Mouse (Mus musculus) c-Kit-positive CD71-positive TER-119-positive erythroid progenitor cells, embryonic 14.5 days (primary cell): ENCODE data around the gene Tnrc18.
"Not testable (repeated sequence)": the region's sequence is repeated elsewhere in the genome, so short reads cannot be mapped to it uniquely, and the experiment has no call there.

ENCODE experiments used
- DNase-seq: peaks from one replicate; pipeline ENCODE4 v3.0.0-alpha.2; 2013; ENCODE audit warnings: low spot score

The Tnrc18 gene

DNA sequence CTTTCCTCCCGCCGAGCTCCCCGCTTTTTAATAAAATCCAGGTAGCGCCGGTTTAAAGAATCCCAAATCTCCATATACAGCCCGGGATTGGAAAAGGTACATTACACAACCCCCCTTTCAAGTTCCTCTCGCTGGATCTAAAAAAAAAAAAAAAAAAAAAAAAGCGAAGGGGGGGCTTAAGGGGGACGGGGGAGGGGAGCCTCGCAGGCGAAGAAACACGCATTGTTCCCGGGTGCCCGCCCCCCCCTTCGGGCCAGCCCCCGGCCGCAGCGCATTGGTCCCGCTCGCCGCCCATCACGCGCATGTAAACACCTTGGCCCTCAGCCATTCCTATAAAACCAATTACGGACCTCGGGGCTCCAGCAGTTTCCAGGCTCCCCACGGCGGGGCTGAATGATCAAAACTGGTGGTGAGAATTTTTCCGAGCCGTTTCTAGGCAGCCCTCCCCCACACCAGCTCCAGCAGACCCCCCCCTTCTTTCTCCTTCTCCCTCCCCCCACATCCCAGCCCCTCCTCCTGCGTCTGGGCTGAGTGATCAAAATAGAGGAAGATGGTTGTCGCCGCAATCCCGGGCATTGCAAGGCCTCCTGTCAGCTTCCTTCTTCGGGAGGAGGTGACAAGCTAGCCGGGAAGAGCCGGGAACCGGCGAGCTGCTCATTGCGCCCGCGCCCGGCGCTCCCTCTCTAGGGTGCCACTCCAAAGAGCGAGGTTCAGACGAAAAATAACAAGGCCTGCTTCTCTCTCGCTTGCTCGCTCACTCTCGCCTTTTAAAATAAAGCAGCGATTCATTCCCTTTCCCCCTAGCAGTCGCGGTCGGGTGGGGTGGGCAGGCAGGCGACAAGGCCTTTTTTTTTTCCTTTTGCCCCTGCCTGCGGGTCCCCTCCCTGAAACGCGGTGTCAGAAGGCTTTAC lies at the start of gene Tnrc18:
TSS of gene Tnrc18 (minus strand) at position 139 of the 911 bp plus-strand sequence.
- no peak for DNase-seq

DNA sequence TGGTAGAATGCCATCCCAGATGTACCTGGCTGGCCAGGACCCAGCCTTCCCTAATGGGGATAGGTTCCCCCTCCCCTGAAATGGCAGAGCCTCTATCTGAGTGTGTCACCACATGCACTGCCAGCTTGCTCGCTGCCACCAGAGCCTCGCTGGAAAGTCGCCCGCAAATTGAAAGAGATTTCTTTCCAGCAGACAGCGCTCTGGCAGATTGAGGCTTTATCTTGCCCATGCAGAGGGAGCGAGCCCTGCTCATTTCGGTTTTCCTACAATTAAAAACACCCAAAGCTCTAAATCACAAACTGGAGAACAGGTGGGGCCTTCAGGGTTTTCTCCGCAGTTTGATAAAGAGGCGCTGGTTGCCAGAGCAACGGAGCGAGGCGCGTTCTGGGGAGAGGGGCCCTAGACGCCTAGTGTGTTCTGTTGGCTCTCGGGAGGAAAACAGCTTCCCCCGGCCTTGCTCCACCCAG lies 40.3 kb upstream of the Tnrc18 start:
- DNase-seq = no peak

DNA sequence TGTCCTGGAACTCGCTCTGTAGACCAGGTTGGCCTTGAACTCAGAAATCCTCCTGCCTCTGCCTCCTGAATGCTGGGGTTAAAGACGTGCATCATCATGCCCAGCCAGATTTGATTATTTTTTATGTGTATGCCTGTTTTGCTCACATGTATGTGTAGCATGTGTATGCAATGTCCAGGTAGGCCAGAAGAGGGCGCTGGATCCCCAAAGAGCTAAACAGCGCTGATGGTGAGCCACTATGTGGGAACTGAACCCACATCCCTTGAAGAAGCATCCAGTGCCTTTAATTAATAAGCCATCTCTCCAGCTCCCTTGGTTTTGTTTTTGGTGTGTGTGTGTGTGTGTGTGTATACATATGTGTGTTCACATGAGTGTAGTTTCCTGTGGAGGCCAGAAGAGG lies 38.9 kb upstream of the Tnrc18 start:
- DNase-seq = no peak

DNA sequence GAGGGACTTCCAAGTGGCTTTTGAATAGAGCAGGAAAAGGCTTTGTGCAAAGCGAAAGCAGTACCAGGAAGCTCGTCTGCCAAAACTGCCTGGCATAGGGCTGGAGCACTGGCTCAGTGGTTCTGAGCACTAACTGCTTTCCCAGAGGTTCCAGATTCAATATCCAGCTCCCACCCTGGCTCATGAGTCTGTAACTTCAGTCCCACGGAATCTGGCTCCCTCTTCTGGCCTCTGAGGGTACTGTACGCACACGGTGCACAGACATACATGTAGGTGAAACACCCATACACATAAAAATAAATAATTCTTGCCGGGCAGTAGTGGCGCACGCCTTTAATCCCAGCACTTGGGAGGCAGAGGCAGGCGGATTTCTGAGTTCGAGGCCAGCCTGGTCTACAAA lies 37.4 kb upstream of the Tnrc18 start:
- DNase-seq = peak; percentile 44

DNA sequence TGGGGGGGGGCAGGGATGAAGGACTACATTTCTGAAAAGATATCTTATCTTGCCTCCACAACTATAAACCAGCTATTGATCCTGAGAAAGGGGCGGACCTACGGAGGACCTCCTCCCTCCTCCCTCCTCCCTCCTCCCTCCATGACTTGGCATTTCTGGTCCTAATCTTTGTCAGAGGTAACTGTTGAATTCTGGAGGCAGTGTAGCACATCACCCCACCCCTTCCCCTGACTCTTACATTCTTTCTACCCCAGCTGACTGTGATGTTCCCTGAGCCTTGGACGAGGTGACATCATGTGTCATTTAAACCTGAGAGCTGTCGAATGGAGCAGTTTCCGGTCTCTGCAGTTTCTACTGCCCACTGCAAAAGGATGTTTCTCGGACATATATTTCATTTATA lies 36.1 kb upstream of the Tnrc18 start:
- DNase-seq = no peak

DNA sequence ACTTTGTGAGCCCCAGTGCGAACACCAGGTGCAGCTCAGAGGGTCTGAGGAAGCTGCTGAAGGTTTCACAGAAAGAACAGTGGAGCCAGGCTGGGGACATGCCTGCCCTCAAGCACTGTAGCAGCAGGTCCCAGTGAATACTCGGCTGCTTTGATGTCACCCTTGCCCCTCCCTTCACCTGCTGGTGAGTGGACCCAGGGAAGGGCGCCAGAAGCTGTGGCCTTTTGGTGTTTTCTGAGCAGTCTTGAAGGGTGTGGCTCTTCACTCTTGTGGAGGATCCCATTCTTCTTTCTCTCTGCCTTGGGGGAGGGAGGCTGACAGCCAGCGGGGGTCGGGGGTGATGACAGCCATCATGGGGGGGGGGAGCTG lies 34.2 kb upstream of the Tnrc18 start:
- no peak for DNase-seq

DNA sequence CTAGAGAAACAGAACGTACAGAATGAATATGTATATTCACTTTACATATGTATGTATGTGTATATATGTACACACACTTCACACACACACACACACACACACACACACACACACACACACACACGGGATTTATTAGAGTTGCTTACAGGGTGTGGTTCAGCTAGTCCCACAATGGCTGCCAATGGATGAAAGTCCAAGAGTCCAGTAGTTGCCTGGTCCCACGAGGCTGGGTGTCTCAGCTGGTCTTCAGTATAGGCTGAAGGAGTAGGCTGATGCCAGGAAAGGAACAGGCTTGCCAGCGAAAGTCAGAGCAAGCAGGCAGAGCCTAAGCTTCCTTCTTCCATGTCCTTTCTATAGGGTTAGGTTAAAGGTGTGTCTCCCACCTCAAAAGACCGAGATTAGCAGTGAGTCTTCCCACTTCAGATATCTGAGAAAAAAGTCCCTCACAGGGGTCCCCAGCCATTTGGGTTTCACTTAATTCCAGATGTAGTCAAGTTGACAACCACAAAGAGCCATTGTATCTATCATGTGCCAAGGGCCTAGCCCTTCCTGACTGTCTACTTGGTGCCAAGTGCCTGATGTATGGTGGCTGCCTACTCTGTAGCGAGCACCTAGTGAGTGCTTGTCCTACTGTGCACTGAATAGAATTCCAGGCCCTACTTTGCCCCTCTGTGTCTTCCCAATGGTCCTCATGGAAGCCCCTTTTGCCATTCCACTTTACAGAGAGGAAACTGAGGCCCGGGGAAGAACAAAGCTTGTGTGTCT lies 33.6 kb upstream of the Tnrc18 start:
- no peak for DNase-seq

DNA sequence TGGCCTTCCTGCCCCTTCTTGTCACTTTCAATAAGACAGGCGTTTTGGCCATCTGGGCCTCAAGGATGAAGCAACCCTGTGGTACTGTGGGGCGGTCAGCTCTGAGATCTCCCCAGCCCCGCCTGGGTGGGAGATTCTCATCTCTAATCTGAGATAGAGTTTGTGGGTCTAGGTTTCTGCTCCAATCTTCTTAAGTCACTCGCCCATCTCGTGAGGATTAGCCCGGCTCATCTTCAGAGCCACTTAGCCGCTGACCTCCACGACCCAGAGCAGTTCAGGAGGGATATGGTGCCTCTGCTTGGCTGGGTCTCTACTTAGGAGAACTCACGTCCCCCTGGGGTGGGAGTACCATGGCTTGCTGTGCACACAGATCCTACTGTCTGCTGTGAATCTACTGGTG lies 33.0 kb upstream of the Tnrc18 start:
- no peak for DNase-seq

DNA sequence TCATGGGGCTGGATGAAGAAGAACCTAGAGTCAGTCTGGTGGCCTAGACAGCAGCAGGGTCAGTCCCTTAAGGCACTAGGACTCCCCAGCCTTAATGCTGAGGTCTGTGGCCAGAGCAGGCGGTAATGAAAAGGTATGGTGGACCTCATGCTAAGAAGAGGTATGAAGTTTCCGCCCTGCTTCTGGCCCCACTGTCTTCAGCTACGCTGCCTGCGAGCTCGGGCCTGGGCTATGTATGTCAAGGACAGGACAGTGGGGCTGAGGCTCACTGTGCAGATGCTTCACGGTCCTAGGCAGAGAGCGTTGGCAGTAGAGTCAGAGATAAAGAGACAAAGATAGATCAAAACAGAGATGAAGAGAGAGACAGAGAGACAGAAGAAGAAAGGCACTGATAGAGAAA lies 31.4 kb upstream of the Tnrc18 start:
- no peak for DNase-seq

DNA sequence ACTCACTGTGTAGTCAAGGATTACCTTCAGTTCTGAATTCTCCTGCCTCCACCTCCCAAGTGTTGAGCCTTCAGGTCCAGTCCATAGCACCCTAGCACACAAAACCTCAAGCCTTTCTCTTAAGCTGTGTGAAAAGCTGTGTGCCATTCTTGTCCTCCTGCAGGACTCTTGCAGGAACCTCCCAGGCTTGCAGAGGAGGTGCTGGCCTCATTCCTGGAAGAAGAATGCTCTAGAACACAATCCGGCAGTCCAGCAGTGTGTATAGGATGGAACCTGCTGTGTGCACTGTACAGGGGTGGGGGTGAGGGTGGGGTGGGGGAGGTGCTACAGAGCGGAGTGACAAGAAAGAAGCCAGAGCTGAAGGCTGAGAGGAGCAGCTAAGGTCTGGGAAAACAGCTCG lies 30.7 kb upstream of the Tnrc18 start:
- no peak for DNase-seq

DNA sequence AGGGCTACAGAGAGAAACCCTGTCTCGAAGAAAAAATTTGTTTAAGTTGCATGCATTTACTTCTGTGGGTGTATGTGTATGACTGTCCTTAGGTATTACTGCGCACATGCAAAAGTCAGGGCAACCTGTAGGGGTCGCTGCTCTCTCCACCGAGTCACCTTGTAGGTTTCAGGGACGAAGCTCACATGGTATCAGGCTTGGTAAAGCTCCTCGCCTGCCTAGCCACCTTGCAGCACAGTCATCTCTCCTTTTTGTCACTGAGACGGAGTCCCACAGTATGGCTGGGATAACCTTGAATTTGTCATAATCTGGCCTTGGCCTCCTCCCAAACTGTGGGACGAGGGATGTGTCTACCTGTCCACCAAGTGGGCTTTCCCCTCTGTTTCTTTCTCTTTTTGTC lies 27.0 kb upstream of the Tnrc18 start:
- DNase-seq = peak; percentile 27

DNA sequence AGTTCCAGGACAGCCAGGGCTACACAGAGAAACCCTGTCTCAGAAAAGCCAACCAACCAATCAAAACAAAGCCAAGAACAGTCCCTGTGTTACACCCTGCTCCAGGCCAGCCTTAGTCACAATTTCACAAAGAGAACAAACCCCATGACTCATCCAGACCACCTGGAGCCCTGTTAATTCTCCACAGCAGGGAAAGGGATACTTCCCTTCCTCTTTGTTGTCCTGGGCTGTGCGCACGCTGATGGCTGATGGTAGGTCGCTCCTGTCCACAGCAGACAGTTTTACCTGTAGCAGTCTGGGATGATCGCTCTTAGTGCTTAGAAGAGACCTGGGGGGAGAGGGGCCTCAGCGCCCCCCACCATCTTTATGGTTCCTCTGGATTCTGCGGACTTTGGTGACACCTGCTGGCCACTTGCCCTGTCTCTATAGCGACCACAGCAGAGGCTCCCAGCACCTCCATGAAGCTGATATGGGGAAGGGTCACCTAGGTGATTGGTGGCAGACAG lies 24.7 kb upstream of the Tnrc18 start:
- DNase-seq = no peak

DNA sequence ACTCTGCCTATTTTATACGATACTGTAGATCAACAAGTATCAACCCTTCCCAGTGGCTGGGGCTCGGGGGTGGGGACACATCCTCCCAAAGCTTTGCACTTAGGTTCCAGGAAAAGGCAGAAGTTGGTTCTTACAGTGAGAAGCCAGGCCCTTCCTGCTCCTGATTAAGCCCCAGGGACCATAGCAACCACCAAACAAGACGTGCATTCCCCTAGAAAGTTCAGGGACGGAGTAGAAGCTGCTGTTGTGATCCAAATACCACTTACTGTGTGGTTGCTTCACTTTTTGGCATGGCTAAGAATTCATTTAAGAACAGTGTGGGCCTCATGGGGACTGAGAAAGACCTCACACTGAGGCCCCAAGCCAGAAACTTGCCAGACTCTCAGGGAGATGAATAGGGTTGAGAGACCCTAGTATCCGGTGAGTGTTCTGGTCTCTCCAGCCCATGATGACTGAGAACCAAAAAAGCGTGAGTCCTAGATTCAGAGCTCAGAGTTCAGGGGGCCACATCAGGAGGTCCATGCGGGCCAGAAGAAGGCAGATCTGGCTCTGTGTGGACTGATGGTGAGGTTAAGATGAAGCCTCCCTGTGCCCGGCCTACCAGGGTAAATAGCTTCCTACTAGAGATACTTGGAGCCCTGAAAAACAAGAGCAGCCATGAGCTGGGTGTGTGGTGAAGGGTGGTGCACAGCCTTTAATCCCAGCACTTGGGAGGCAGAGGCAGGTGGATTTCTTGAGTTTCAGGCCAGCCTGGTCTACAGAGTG lies 24.1 kb upstream of the Tnrc18 start:
- DNase-seq = no peak

DNA sequence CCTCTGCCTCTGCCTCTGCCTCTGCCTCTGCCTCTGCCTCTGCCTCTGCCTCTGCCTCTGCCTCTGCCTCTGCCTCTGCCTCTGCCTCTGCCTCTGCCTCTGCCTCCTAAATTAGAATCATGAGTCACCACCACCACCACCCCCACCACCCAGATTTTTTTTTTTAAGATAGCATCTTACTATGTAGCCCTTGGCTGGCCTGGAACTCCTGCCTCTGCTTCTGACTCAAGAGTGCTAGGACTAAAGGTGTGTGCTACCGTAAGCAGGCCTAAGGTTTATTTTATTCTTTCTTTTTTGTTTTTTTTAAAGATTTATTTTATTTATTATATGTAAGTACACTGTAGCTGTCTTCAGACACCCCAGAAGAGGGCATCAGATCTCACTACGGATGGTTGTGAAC lies 20.0 kb upstream of the Tnrc18 start:
- not testable (repeated sequence) for DNase-seq

DNA sequence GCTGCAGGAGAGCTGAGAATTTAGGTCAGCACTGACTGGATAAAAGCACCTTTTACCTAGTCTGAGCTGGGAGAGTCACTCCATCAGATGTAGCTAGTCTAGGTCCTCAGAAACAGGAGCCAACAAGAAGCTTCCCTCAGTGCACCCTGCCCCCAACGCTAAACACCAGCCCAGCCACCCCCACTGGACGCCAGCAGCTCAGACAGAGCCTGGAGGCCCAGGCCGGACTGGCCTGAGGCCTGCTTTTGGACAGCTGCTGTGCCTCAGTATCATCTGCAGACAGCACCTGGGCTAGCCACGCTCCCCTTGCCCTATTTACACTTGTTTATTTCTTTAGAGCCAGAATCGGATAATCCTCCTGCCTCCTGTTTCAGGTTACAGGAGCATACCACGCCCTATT lies 19.4 kb upstream of the Tnrc18 start:
- DNase-seq = no peak

DNA sequence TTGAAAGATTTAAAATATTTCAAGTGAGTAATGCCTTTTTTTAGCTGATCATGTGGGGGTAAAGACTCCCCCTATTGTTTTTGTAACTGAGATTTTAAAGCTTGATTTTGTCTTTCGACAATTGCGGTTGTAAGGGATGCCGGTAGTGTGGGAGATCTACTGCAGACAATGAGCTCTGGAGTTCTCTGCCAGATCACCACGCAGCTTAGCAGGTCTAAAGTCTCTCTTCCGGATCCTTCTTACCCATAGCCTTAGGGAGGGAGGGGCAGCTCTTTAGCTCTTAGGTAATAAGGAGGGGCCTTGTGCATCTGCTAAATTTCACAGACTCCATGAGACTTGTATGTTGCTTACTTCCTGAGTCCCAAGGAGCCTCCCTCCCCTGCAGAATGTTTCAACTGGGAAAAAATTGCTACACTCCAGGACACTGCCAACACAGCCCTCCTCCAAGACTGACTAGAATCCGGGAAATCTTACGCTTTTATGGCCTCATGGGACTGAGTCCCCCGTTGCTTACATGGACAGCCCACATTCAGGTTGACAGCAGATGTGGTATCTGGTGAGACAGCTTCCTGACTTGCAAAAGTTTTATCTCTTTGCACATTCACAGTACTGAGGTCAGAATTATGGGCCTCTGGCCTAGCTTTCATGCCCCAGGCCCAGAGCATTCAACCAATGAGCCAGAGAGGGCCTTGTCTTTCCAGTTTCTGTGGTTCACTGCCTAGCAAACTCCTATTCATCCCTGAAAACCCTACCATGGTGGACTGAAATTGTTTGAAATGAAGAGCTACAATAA lies 16.4 kb upstream of the Tnrc18 start:
- no peak for DNase-seq

DNA sequence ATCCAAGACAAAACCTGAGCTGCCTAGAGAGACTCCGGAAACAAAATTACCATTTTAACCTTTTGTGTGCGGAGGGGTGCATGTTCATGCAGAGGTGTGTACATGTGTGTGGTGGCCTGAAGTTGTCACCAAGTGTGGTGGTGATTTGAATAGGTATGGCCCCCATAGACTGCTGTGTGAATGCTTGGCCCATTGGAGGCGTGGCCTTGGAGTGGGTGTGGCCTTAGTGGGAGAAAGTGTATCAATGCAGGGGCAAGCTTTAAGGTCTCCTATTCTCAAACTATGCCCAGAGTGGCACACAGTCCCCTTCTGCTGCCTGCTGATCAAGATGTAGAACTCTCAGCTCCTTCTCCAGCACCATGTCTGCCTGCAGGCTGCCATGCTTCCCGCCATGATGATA lies 8.7 kb upstream of the Tnrc18 start:
- DNase-seq = no peak

DNA sequence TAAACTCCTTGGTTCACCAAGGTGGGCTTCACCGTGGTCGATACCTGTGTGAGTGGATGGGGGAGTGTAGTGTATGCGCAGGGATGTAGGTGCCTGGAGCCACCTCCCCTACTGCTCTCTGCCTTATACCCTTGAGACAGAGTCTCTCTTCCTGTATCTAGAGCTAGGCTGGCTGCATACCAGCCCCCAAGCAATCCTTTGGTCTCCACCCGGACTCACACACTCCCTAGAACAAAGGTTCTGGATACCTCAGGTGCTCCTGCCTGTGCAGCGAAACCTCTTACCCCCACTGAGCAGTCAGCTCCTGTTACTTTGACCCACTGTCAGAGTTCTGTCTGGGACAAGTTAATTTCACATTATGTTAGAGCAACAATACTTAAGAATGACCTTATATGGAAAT lies 8.2 kb upstream of the Tnrc18 start:
- no peak for DNase-seq

DNA sequence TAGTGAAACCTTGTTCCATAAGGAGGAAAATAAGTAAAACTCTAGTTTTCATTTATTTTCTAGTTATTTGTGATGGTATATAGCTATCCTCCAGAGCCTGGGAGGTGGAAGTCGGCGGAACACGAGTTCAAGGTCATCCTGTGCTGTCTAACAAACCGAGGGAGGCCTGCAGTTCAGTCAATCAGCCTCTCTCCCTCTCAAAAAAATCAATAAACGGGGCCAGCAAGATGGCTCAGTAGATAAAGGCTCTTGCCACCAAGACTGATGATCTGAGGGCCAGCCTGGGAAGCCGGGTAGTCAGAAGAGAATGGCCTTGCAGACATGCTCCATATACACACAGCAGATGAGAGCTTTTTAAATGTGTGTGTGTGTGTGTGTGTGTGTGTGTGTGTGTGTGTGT lies 6.6 kb upstream of the Tnrc18 start:
- DNase-seq = no peak

DNA sequence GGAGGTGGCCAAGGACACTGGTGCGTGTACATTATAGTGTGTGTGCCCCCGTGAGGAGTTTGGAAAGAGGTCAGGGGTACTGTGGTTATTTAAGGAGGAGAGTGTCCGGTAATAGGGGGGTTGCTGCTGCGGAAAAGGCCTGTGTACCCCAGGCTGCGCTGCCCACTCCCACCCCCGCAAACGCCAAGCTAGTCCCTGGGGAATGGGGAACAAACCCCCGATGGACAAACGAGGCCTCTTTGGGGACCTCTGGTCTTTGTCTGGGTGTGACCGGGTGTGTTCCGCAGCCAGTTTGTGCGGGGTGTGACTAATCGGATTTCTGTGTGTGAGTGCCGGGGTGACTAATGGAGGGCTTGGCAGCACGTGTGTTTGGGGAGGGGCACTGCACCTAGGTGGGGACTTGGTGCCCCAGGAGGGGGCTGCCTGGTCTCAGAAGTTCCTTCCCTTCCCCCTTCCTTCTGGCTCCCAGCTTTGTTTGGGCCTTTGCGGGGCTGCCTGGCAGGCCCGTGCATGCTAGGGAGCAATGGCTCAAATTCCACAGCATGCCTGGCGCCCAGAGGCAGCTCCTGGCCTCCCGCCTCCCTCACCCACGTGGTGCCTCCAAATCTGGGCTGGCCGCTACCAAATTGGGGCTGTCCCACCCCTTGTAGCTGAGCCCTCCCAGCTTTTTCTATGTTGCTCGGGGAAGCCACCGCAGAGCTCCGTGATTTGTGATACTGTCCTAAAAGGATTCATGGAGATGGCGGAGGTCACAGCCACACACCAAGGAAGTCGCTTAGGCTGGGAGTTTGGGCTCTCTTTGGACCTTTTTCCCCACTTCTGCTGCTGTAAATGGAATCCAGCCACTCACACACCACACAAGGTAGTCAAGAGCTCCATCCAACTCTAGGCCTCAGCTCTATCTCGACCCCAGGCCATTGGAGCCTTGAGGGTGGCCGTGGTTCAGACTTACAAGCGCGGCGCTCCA lies 5.9 kb upstream of the Tnrc18 start:
- no peak for DNase-seq
